Mouse (Mus musculus) spleen, adult 2 months (tissue): ENCODE data around the gene Map7.

Experiments
- CTCF ChIP-seq: fragments of 200-500 bp; IDR thresholded peaks from 2 replicates; pipeline ENCODE4 v1.5.1; 2011; ENCODE audit warnings: mild to moderate bottlenecking, inconsistent platforms; ENCODE audit not compliant: insufficient read depth, insufficient read length, insufficient replicate concordance; ENCODE audit errors: extremely low read depth
- POLR2A ChIP-seq: fragments of 200-500 bp; IDR thresholded peaks from 2 replicates; pipeline ENCODE4 v1.6.1; 2011; ENCODE audit warnings: low read depth, low read length, inconsistent platforms

DNA sequence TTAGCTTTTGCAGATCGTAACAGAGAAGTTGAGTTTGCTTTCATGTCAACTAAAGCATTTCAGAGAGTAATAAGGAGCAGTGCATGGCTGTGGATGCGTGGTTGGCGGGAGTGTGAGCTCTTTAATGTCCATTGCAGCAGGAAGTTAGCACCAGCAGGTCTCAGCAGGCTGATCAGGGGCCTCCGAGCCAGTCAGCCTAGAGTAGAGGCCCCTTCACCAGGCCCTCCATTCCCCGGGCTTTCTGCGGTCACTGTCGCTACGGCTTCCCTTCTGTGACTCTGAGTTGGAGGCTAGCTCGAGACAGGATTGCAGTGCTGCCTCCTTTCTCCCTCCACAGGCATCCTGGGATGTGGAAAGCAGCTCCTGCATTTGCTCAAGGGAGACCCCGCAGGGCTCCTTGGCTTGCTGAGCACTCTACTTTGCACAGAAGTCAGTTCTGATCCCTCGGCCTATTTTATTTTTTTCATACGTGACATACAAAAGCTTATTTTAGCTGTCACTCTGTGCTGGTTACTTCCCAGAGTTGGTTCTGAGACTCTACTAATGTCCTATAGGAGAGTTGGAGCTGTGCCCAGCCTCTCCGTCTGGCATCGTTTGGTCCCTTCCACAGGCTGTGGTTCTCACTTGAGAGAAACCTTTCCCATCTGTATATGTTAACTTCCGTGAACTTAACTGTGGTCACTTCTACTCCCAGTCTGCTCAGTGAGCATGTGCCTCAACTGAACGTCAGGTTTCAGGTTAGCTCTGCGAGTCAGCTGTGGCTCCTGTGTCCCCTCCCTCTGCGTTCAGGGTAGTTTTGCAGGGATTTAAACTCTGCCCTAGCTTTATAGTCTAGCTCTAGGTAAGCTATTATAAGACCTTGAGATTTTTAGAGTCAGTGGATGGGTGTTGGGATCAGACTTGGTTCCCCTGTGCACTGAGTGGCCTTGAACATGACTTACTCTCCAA lies 36.0 kb upstream of the Map7 start:
- TF ChIP-seq POLR2A (no peak), CTCF (no peak)
